Mouse (Mus musculus) liver, embryonic 11.5 days (tissue): ENCODE results near the gene Ube2c. TPM values are rescaled to one million over a fixed set of nuclear protein-coding genes. Genes with fewer than 3 reads are reported as not detected.

ENCODE experiments used
- ATAC-seq: fragments of 200-750 bp; cut with Nextera tagmentation; replicated peaks from 2 replicates; pipeline ENCODE4 v1.8.0; 2017; ENCODE audit warnings: moderate number of reproducible peaks, mild to moderate bottlenecking, moderate TSS enrichment, moderate library complexity; ENCODE audit not compliant: low FRiP score
- DNase-seq: peaks from one replicate; pipeline ENCODE4 v3.0.0-alpha.2; 2017; ENCODE audit warnings: low spot score
- H3K27ac ChIP-seq: fragments of 300-500 bp; sonication (generic); 2 replicates; pipeline ENCODE4 v1.5.1; 2014; ENCODE audit warnings: mild to moderate bottlenecking, low read depth, low read length, control low read depth
- H3K27me3 ChIP-seq: fragments of 300-500 bp; sonication (generic); replicated peaks from 2 replicates; pipeline ENCODE4 v1.6.1; 2014; ENCODE audit warnings: low read length, mixed read lengths; ENCODE audit not compliant: control insufficient read depth, insufficient read depth
- H3K36me3 ChIP-seq: fragments of 300-500 bp; sonication (generic); 2 replicates; pipeline ENCODE4 v1.6.1; 2014; ENCODE audit warnings: mild to moderate bottlenecking, low read length, moderate library complexity, mixed read lengths; ENCODE audit not compliant: control insufficient read depth, insufficient read depth
- H3K4me1 ChIP-seq: fragments of 300-500 bp; sonication (generic); replicated peaks from 2 replicates; pipeline ENCODE4 v1.6.1; 2014; ENCODE audit warnings: low read length, mixed read lengths; ENCODE audit not compliant: control insufficient read depth, insufficient read depth
- H3K4me2 ChIP-seq: fragments of 300-500 bp; sonication (generic); 2 replicates; pipeline ENCODE4 v1.6.1; 2014; ENCODE audit warnings: mild to moderate bottlenecking, control low read depth, moderate library complexity
- H3K4me3 ChIP-seq: fragments of 300-500 bp; sonication (generic); 2 replicates; pipeline ENCODE4 v1.5.1; 2014; ENCODE audit warnings: low read depth, low read length, control low read depth
- H3K9ac ChIP-seq: fragments of 300-500 bp; sonication (generic); 2 replicates; pipeline ENCODE4 v1.6.1; 2014; ENCODE audit warnings: low read depth, low read length, control low read depth
- H3K9me3 ChIP-seq: fragments of 300-500 bp; sonication (generic); 2 replicates; pipeline ENCODE4 v1.6.1; 2016; ENCODE audit warnings: low read length, inconsistent platforms, mixed read lengths; ENCODE audit not compliant: control insufficient read depth
- WGBS: fragments of 180-500 bp; shearing (Covaris S2); extraction: QIAGEN DNeasy Blood & Tissue Kit; methylation state at CpG from one replicate; pipeline ENCODE4 v1.1.7; 2014; 5-methylcytosine and 5-hydroxymethylcytosine counted together
- polyA plus RNA-seq: library from polyadenylated mRNA; unstranded; fragments of >200 nt; fragmentation: Nextera tagmentation; extraction: Ambion mirVana; gene quantifications from 2 replicates; pipeline ENCODE4 v1.2.1, GENCODE M21; 2014

The Ube2c gene
- polyA plus RNA-seq, 1 experiment from 2014 or later: 522 TPM

- H3K9me3 ChIP-seq: no peaks in the 10 kb centered on the region
- peak overlapping the region; percentile 30; the same call in 1 of the 2 replicates for H3K27ac ChIP-seq
- no peak overlapping the region for H3K9ac ChIP-seq
- DNase-seq (no peak), ATAC-seq (no peak)
- no peak overlapping the region for H3K4me3 ChIP-seq
- peaks cover 56% of the 10 kb centered on the region for H3K36me3 ChIP-seq
- 94% methylated on average over 11 of the region's 11 CpGs for WGBS
- H3K4me2 ChIP-seq: no peak overlapping the region
- H3K27me3 ChIP-seq: no peaks in the 10 kb centered on the region
- peaks cover 34% of the 10 kb centered on the region for H3K4me1 ChIP-seq
Measured at GRCm38 (mm10) chr2:164757841-164758240, 11.9 kb upstream of the Ube2c start.

DNA sequence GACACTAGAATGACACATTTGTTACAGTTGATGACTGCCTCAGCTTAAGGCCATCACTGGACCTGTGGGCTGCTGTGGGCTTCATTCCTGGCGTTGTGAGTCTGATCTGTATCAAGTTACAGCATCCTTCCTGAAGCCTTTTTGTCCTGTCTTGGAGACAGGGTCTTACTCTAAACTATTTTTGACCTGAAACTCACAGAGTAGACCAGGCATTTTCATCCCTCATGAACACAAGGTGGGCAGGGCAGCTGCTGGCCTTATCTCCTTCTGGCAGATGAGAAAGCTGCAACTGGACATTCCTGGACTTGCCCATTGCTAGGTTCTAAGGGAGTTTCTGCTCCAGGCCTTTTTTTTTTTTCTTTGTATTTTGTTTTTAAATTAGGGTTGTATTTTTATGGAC lies 11.0 kb upstream of the Ube2c start:
- H3K9ac ChIP-seq: 0 out of 2 replicates have a peak overlapping the region, but pooled peaks have one; percentile 10
- 62% methylated on average over 1 of the region's 1 CpGs for WGBS
- no peak overlapping the region for H3K4me2 ChIP-seq
- peak; percentile 62 for ATAC-seq
- H3K36me3 ChIP-seq: peaks cover 62% of the 10 kb centered on the region
- no peaks in the 10 kb centered on the region for H3K27me3 ChIP-seq
- H3K9me3 ChIP-seq: no peaks in the 10 kb centered on the region
- no peak overlapping the region for H3K4me3 ChIP-seq
- peaks cover 34% of the 10 kb centered on the region for H3K4me1 ChIP-seq
- H3K27ac ChIP-seq: peak overlapping the region; percentile 30; the same call in 1 of the 2 replicates
- DNase-seq: no peak

- Histone ChIP-seq H3K4me3 (no peak overlapping the region), H3K36me3 (peaks cover 52% of the 10 kb centered on the region), H3K27ac (peak overlapping the region; percentile 33; the same call in 1 of the 2 replicates), H3K4me1 (peaks cover 34% of the 10 kb centered on the region), H3K9ac (no peak overlapping the region; the same call in 1 of the 2 replicates), H3K9me3 (no peaks in the 10 kb centered on the region), H3K27me3 (no peaks in the 10 kb centered on the region), H3K4me2 (0 out of 2 replicates have a peak overlapping the region, but pooled peaks have one; percentile 15)
- peak; percentile 67 for ATAC-seq
- DNase-seq: no peak
- WGBS: 55% methylated on average over 4 of the region's 4 CpGs
Measured at GRCm38 (mm10) chr2:164760059-164760833, 9.5 kb upstream of the Ube2c start.

- Histone ChIP-seq H3K36me3 (peaks cover 43% of the 10 kb centered on the region), H3K27ac (peak overlapping the region; percentile 33; the same call in 1 of the 2 replicates)
- no peak for DNase-seq
Measured at GRCm38 (mm10) chr2:164761502-164761901, 8.2 kb upstream of the Ube2c start.

DNA sequence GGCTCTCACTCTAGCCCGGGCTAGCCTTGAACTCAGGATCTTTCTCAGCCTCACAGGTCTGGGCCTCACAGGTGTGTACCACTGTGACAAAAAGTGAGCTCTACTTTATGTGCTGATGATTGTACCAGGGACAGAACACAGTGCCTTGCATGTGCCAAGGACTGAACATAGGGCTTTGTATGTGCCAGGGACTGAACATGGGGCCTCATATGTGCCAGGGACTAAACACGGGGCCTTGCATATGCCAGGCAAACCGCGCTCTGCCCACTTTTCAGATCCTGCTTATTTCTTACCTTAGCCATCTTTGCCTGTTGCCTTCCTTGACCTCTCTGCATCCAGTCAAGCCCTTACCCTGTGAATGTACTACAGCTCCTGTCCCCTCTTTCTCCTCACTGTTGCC lies 7.7 kb upstream of the Ube2c start:
- Histone ChIP-seq H3K27ac (peak overlapping the region; percentile 20; the same call in 1 of the 2 replicates), H3K27me3 (no peaks in the 10 kb centered on the region), H3K4me2 (no peak overlapping the region), H3K4me3 (no peak overlapping the region), H3K4me1 (peaks cover 34% of the 10 kb centered on the region), H3K36me3 (peaks cover 39% of the 10 kb centered on the region), H3K9ac (peak overlapping the region; percentile 21; the same call in 1 of the 2 replicates), H3K9me3 (no peaks in the 10 kb centered on the region)
- ATAC-seq (no peak), DNase-seq (no peak)
- 92% methylated on average over 4 of the region's 4 CpGs for WGBS

More at GRCm38 (mm10) chr2:164761502-164761901, 8.2 kb upstream of the Ube2c start:
- no peak overlapping the region for H3K4me2 ChIP-seq
- no peaks in the 10 kb centered on the region for H3K27me3 ChIP-seq
- H3K9me3 ChIP-seq: no peaks in the 10 kb centered on the region
- H3K4me1 ChIP-seq: peaks cover 34% of the 10 kb centered on the region
- WGBS: 81% methylated on average over 2 of the region's 2 CpGs
- ATAC-seq: peak; percentile 87
- H3K4me3 ChIP-seq: no peak overlapping the region
- peak overlapping the region; percentile 21; the same call in 1 of the 2 replicates for H3K9ac ChIP-seq

- WGBS: 84% methylated on average over 7 of the region's 7 CpGs
Measured at GRCm38 (mm10) chr2:164762593-164762992, 7.1 kb upstream of the Ube2c start.

DNA sequence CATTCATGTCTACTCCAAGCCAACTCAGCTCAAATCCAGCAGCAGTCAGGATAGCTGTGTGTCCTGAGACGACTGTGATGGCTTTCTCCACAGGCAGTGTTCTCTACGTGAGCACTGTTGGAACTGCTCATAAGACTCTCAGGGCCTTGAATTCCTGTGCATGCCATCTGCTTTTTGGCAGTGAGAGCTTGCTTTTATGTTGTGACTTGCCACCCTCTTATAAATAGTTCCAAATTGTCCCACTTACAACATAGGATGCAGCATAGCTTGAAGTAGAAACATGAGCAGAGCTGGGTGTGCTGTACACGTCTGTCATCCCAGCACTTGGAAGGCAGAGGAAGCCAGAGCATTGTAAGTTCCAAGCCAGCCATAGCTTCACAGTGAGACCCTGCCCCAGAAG lies 3.9 kb upstream of the Ube2c start:
- H3K4me3 ChIP-seq: no peak overlapping the region
- ATAC-seq: no peak
- H3K4me1 ChIP-seq: peaks cover 14% of the 10 kb centered on the region
- 86% methylated on average over 3 of the region's 3 CpGs for WGBS
- peaks cover 28% of the 10 kb centered on the region for H3K36me3 ChIP-seq
- no peak overlapping the region for H3K27ac ChIP-seq
- H3K9me3 ChIP-seq: no peaks in the 10 kb centered on the region
- no peak overlapping the region for H3K4me2 ChIP-seq
- H3K9ac ChIP-seq: no peak overlapping the region
- DNase-seq: no peak
- H3K27me3 ChIP-seq: no peaks in the 10 kb centered on the region

More at GRCm38 (mm10) chr2:164762593-164762992, 7.1 kb upstream of the Ube2c start:
- Histone ChIP-seq H3K4me1 (peaks cover 34% of the 10 kb centered on the region), H3K9me3 (no peaks in the 10 kb centered on the region), H3K4me2 (no peak overlapping the region), H3K27ac (0 out of 2 replicates have a peak overlapping the region, but pooled peaks have one; percentile 20), H3K9ac (no peak overlapping the region; the same call in 1 of the 2 replicates), H3K27me3 (no peaks in the 10 kb centered on the region), H3K4me3 (no peak overlapping the region), H3K36me3 (peaks cover 35% of the 10 kb centered on the region)
- ATAC-seq (no peak), DNase-seq (no peak)

DNA sequence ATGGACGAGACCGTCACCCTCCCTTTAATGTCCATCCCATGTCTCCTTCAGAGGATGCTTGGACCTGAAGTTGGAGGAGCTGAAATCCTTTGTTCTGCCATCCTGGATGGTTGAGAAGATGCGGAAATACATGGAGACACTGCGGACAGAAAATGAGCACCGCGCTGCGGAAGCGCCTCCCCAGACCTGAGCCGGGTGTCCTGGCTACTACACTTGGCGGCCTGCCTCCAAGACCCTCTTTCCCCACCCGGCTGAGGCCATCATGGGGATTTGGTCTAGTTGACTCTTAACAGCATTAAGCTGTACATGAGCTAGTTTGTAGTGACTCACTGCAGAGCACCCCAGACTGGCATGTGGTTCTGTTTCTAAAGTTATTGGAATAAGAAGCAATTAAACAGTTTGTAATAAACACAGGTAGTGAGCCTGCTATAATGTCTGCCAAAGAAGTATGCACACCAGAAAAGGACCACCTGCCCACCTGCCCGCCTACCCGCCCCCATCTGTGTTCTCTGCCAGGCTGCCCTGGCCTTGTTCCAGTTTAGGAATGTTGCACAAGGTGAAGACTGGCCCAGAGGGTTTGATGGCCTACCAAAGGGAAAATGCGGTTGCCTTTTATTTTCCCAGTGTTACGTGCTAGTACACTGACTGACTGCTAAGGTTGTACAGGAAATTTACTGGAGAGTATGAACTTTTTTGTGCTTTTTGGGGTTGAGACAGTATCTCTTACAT lies 1.7 kb upstream of the Ube2c start:
- Histone ChIP-seq H3K4me3 (0 out of 2 replicates have a peak overlapping the region, but pooled peaks have one; percentile 4), H3K36me3 (peaks cover 29% of the 10 kb centered on the region), H3K27ac (no peak overlapping the region), H3K4me2 (0 out of 2 replicates have a peak overlapping the region, but pooled peaks have one; percentile 6), H3K4me1 (peaks cover 19% of the 10 kb centered on the region), H3K9ac (no peak overlapping the region), H3K9me3 (no peaks in the 10 kb centered on the region), H3K27me3 (no peaks in the 10 kb centered on the region)
- 95% methylated on average over 15 of the region's 15 CpGs for WGBS
- DNase-seq: no peak
- no peak for ATAC-seq
